ENCODE assay signal across 10 mouse cellular contexts in genomic region chr8:126669154-126669553, GRCm38 (mm10).
DNase-seq lines count a peak whose midpoint lies in the region; ATAC-seq and TF ChIP-seq lines count a peak whose summit lies in the region.
"Had no signal": no experiment of that assay in that cellular context is flagged by ENCODE, and none has a peak within 500 bp of the region (broad histone marks: within the 10 kb centered on the region; RNA-seq: fewer than 3 reads in every experiment).

No protein-coding gene starts in this region.

- H3K9ac ChIP-seq in intestine, embryonic 14.5 days (ENCODE audit: low read length), result no peak overlapping the region
- no peak overlapping the region for H3K9ac ChIP-seq in intestine, postnatal 0 days (ENCODE audit: low read depth, low read length)
- H3K9ac ChIP-seq in embryonic facial prominence, embryonic 15.5 days, result no peak overlapping the region
- H3K9ac ChIP-seq in limb, embryonic 14.5 days (ENCODE audit: low read depth, low read length, severe bottlenecking), result no peak overlapping the region
- H3K9ac ChIP-seq: limb, embryonic 12.5 days had no signal

- no peaks in the 10 kb centered on the region for H3K27me3 ChIP-seq in intestine, embryonic 14.5 days (replicated peaks; ENCODE audit: control insufficient read depth, insufficient read depth, low read length)
- no peaks in the 10 kb centered on the region for H3K27me3 ChIP-seq in intestine, postnatal 0 days (replicated peaks; ENCODE audit: control insufficient read depth, insufficient read depth, low read length)
- no peaks in the 10 kb centered on the region for H3K27me3 ChIP-seq in embryonic facial prominence, embryonic 15.5 days
- H3K27me3 ChIP-seq in limb, embryonic 14.5 days (ENCODE audit: control insufficient read depth, insufficient read depth, low read length), result no peaks in the 10 kb centered on the region
- H3K27me3 ChIP-seq: limb, embryonic 12.5 days had no signal

- H3K27ac ChIP-seq in intestine, embryonic 14.5 days (ENCODE audit: low read depth), result 0 out of 2 replicates have a peak overlapping the region, but pooled peaks have one; percentile 16
- H3K27ac ChIP-seq in intestine, postnatal 0 days (ENCODE audit: low read depth, low read length), result no peak overlapping the region
- H3K27ac ChIP-seq in embryonic facial prominence, embryonic 15.5 days (replicated peaks), result peak overlapping the region; percentile 99
- 0 out of 2 replicates have a peak overlapping the region, but pooled peaks have one; percentile 9 for H3K27ac ChIP-seq in limb, embryonic 14.5 days (replicated peaks; ENCODE audit: low read depth, low read length)

- H3K36me3 ChIP-seq in intestine, embryonic 14.5 days (ENCODE audit: control insufficient read depth, insufficient read depth, low read length), result no peaks in the 10 kb centered on the region
- H3K36me3 ChIP-seq in intestine, postnatal 0 days (ENCODE audit: control insufficient read depth, insufficient read depth), result no peaks in the 10 kb centered on the region
- no peaks in the 10 kb centered on the region for H3K36me3 ChIP-seq in embryonic facial prominence, embryonic 15.5 days
- no peaks in the 10 kb centered on the region for H3K36me3 ChIP-seq in limb, embryonic 14.5 days (ENCODE audit: control insufficient read depth, insufficient read depth, low read length)
- H3K36me3 ChIP-seq: G1E; limb, embryonic 12.5 days had no signal

- H3K4me3 ChIP-seq in intestine, embryonic 14.5 days (ENCODE audit: low read depth, low read length), result no peak overlapping the region
- H3K4me3 ChIP-seq in intestine, postnatal 0 days (ENCODE audit: low read depth, low read length), result no peak overlapping the region
- H3K4me3 ChIP-seq in embryonic facial prominence, embryonic 15.5 days (replicated peaks), result no peak overlapping the region
- H3K4me3 ChIP-seq in limb, embryonic 14.5 days (replicated peaks; ENCODE audit: low read length), result no peak overlapping the region
- H3K4me3 ChIP-seq: limb, embryonic 12.5 days had no signal

- H3K4me1 ChIP-seq in intestine, embryonic 14.5 days (replicated peaks; ENCODE audit: control insufficient read depth, insufficient read depth, low read length), result peaks cover 46% of the 10 kb centered on the region
- H3K4me1 ChIP-seq in intestine, postnatal 0 days (replicated peaks; ENCODE audit: control insufficient read depth, insufficient read depth, low read length), result peaks cover 22% of the 10 kb centered on the region
- peaks cover 62% of the 10 kb centered on the region for H3K4me1 ChIP-seq in embryonic facial prominence, embryonic 15.5 days
- H3K4me1 ChIP-seq in limb, embryonic 14.5 days (ENCODE audit: control insufficient read depth, insufficient read depth, low read length), result peaks cover 55% of the 10 kb centered on the region

- no peak for ATAC-seq in intestine, embryonic 14.5 days (replicated peaks; ENCODE audit: low FRiP score, low TSS enrichment, low read depth)
- no peak for ATAC-seq in intestine, postnatal 0 days
- ATAC-seq in embryonic facial prominence, embryonic 15.5 days (ENCODE audit: insufficient number of reproducible peaks, low FRiP score, low TSS enrichment, low read depth), result no peak
- no peak for ATAC-seq in limb, embryonic 14.5 days (ENCODE audit: low FRiP score, low read depth)

- TF ChIP-seq POLR2A in limb, embryonic 14.5 days (IDR thresholded peaks at IDR 0.05; ENCODE audit: borderline replicate concordance, extremely low read depth, insufficient read depth, insufficient read length), result no peak

- DNase-seq in adrenal gland, adult 2 months, result peak; percentile 22
- DNase-seq in adrenal gland, postnatal 36 days, result no peak
- no peak for DNase-seq in intestine, embryonic 14.5 days (ENCODE audit: low spot score)
- no peak for DNase-seq in limb, embryonic 14.5 days (ENCODE audit: low spot score)
- no peak for DNase-seq in urinary bladder, postnatal 25 days (ENCODE audit: low spot score)
- DNase-seq in MN1 (ENCODE audit: low spot score), result no peak

- no peak overlapping the region for H3K4me2 ChIP-seq in intestine, embryonic 14.5 days (ENCODE audit: low read length)
- H3K4me2 ChIP-seq in intestine, postnatal 0 days (replicated peaks; ENCODE audit: low read depth), result no peak overlapping the region
- H3K4me2 ChIP-seq in embryonic facial prominence, embryonic 15.5 days (replicated peaks), result no peak overlapping the region
- H3K4me2 ChIP-seq in limb, embryonic 14.5 days (replicated peaks; ENCODE audit: low read depth, low read length, severe bottlenecking), result no peak overlapping the region
- H3K4me2 ChIP-seq: limb, embryonic 12.5 days had no signal

- 63% methylated on average over 6 of the region's 6 CpGs for WGBS in intestine, embryonic 14.5 days
- 84% methylated on average over 6 of the region's 6 CpGs for WGBS in intestine, postnatal 0 days
- 60% methylated on average over 6 of the region's 6 CpGs for WGBS in embryonic facial prominence, embryonic 15.5 days
- 59% methylated on average over 6 of the region's 6 CpGs for WGBS in limb, embryonic 14.5 days

- H3K9me3 ChIP-seq in intestine, embryonic 14.5 days (ENCODE audit: control insufficient read depth, low read length), result no peaks in the 10 kb centered on the region
- H3K9me3 ChIP-seq in intestine, postnatal 0 days (ENCODE audit: control insufficient read depth), result no peaks in the 10 kb centered on the region
- H3K9me3 ChIP-seq in embryonic facial prominence, embryonic 15.5 days (replicated peaks), result no peaks in the 10 kb centered on the region
- H3K9me3 ChIP-seq in limb, embryonic 14.5 days (ENCODE audit: control insufficient read depth, low read length), result no peaks in the 10 kb centered on the region
- H3K9me3 ChIP-seq: G1E; limb, embryonic 12.5 days had no signal

- no peak for TF ChIP-seq CTCF in intestine, postnatal 0 days (IDR thresholded peaks at IDR 0.05; ENCODE audit: low read depth)
